Mouse (Mus musculus) central nervous system, embryonic 18 days (tissue): ENCODE data around the gene Usp2. TPM values are rescaled to one million over a fixed set of nuclear protein-coding genes. Genes with fewer than 3 reads are reported as not detected.

Experiments
- polyA plus RNA-seq: library from polyadenylated mRNA; depleted of rRNA; stranded (reverse); fragments of >200 nt; gene quantifications from 2 replicates; pipeline ENCODE4 v1.2.3, GENCODE M21; 2012; rRNA removed

Usp2 gene
- 3.0 and 3.5 TPM in 2 replicates for polyA plus RNA-seq

DNA sequence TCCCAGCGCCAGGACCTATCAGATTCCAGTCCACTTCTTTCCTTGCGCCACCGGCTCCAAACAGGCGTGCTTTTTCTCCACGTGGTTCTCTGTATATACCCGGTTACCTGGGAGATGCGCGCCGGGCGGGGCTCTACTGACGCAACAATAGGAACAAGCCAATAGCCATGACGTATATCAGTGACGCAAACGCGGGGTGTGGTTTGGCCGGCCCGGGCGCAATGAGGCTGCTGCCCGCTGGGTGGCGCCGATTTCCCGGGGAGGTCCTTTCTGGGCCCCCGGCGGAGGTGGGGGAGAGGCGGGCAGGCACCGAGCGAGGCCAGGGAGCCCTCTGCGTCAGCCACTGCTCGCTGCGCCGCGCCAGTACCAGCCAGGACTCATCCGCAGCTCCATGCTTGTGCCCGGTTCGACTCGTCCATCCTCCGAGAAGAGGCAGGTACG is at the start of gene Usp2:
Gene Usp2 (plus strand): TSS at position 237 of the 441 bp plus-strand sequence.

GRCm38 (mm10) chr9:44042836-44043707 is 23.7 kb upstream of the Usp2 start, which contains the start of gene Thy1:
Thy1 (plus strand) TSS chr9:44043384.

DNA sequence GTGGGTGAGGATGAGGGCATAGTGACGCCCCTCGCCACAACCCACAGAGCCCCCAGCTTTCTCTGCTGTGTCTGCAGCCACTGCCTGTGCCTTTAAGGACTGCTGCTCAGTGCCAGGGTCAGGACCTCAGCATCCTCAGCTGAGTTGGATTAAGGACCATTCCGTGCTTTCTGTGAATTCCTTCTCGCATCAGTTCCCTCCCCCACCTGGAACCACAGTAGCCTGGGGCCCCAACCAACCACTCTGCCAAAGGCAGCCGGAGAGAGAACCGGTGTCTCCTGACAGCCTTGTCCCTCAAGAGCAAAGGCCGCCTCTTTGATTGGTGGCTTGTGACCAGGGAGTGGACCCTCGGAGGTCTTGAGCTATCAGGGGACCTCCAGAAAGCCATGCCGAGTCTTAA is 34.7 kb downstream of the Usp2 start, which contains the start of gene Mfrp:
Gene Mfrp (plus strand): TSS at position 240 of the 400 bp plus-strand sequence.

GRCm38 (mm10) chr9:44107110-44107509 is 40.3 kb downstream of the Usp2 start, which contains the start of gene C1qtnf5:
C1qtnf5 (plus strand) TSS chr9:44107245.

GRCm38 (mm10) chr9:44113105-44113789 is 46.4 kb downstream of the Usp2 start, which contains the start of the genes Gm49380 and Rnf26:
Gm49380 (minus strand) TSS chr9:44113500.
Rnf26 (minus strand) TSS chr9:44113517.

GRCm38 (mm10) chr9:44134101-44134850 is 67.5 kb downstream of the Usp2 start, which contains the start of gene Mcam:
Mcam (plus strand) TSS chr9:44134469.

Other genes with a start within 250 kb of the Usp2 start
- 89.1 and 94.5 TPM in 2 replicates for gene Thy1, start 23.6 kb upstream of the Usp2 start, polyA plus RNA-seq
- 0.51 and 1.5 TPM in 2 replicates for gene Mfrp, start 34.7 kb downstream of the Usp2 start, polyA plus RNA-seq
- 9.3 and 11.2 TPM in 2 replicates for gene C1qtnf5, start 40.2 kb downstream of the Usp2 start, polyA plus RNA-seq
- 0.14 and 0.20 TPM in 2 replicates for gene Gm49380, start 46.5 kb downstream of the Usp2 start, polyA plus RNA-seq
- 23.1 and 24.4 TPM in 2 replicates for gene Rnf26, start 46.5 kb downstream of the Usp2 start, polyA plus RNA-seq
- 17.9 and 19.4 TPM in 2 replicates for gene Mcam, start 67.4 kb downstream of the Usp2 start, polyA plus RNA-seq
- 22.3 and 23.5 TPM in 2 replicates for gene Cbl, start 167.0 kb downstream of the Usp2 start, polyA plus RNA-seq
- gene Ccdc153, start 173.7 kb downstream of the Usp2 start, polyA plus RNA-seq: 1.2 and 2.8 TPM in 2 replicates
- gene Pdzd3, start 184.4 kb downstream of the Usp2 start, polyA plus RNA-seq: 0.75 and 0.79 TPM in 2 replicates
- gene Nlrx1, start 201.6 kb downstream of the Usp2 start, polyA plus RNA-seq: 3.6 and 3.8 TPM in 2 replicates
- gene Abcg4, start 221.6 kb downstream of the Usp2 start, polyA plus RNA-seq: 82.8 and 93.4 TPM in 2 replicates
- 42.4 and 43.8 TPM in 2 replicates for gene Hinfp, start 238.7 kb downstream of the Usp2 start, polyA plus RNA-seq